Mouse (Mus musculus) neutrophil, adult 59 days (primary cell): ENCODE measurements around the gene Olfr1370. TPM values are rescaled to one million over a fixed set of nuclear protein-coding genes. Genes with fewer than 3 reads are reported as not detected.

Source experiments
- total RNA-seq, 2 experiments: library from RNA; stranded (reverse); gene quantifications; 1 replicate in 1 of 2; 2 replicates in 1 of 2; pipeline ENCODE4 v1.2.4; 2023

The Olfr1370 gene
- not detected for total RNA-seq

DNA sequence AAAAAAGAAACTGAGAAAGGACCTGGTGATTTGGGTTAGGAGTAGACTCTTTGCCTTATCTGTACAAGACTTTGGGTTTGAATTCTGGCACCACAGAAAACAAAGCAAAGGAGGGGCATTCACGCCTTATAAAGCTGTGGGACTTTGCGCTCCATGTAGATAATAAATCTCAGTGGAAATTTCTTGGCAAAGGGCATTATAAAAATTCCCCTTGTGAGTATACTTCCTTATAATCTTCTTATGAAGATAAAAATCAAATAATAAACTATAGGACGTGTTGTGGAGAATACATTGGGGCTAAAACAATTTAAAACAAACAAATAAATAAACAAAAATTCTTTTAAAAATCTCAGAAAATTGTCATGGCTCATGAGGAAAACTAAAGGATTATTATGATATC, at the start of gene Olfr1370:
TSS of gene Olfr1370 (minus strand) at position 101 of the 400 bp plus-strand sequence.

GRCm38 (mm10) chr13:21111183-21111582, 36.4 kb upstream of the Olfr1370 start, which contains the start of gene Olfr1369-ps1:
Gene Olfr1369-ps1 (plus strand): TSS chr13:21111483.

Other genes starting within 250 kb of the Olfr1370 start
- gene Olfr1369-ps1, start 36.5 kb upstream of the Olfr1370 start, total RNA-seq = not detected
- gene Olfr263, start 54.7 kb upstream of the Olfr1370 start, total RNA-seq = not detected
- gene Olfr1368, start 70.9 kb upstream of the Olfr1370 start, total RNA-seq = not detected
- gene Trim27, start 104.5 kb upstream of the Olfr1370 start, total RNA-seq = 10 to 100 TPM; 44.1 to 48.4 TPM
- not detected for gene Gpx5, start 217.8 kb upstream of the Olfr1370 start, total RNA-seq
- gene Gpx6, start 237.2 kb upstream of the Olfr1370 start, total RNA-seq = not detected